Mouse (Mus musculus) stomach, embryonic 15.5 days (tissue): ENCODE measurements around the gene Asb10. TPM values are rescaled to one million over a fixed set of nuclear protein-coding genes. Genes with fewer than 3 reads are reported as not detected.
"Not testable (repeated sequence)": the region's sequence is repeated elsewhere in the genome, so short reads cannot be mapped to it uniquely, and the experiment has no call there.

Source experiments
- ATAC-seq: fragments of 200-750 bp; cut with Nextera tagmentation; 2 replicates; pipeline ENCODE4 v1.8.0; 2017; ENCODE audit warnings: low read depth, moderate number of reproducible peaks, moderate TSS enrichment; ENCODE audit not compliant: insufficient read depth, low FRiP score
- H3K27ac ChIP-seq: fragments of 300-500 bp; sonication (generic); 2 replicates; pipeline ENCODE4 v1.5.1; 2015; ENCODE audit warnings: mild to moderate bottlenecking, inconsistent platforms
- H3K27me3 ChIP-seq: fragments of 300-500 bp; sonication (generic); replicated peaks from 2 replicates; pipeline ENCODE4 v1.6.1; 2015; ENCODE audit warnings: inconsistent platforms
- H3K36me3 ChIP-seq: fragments of 300-500 bp; sonication (generic); 2 replicates; pipeline ENCODE4 v1.6.1; 2015; ENCODE audit warnings: inconsistent platforms
- H3K4me1 ChIP-seq: fragments of 300-500 bp; sonication (generic); 2 replicates; pipeline ENCODE4 v1.6.1; 2015; ENCODE audit warnings: inconsistent platforms
- H3K4me2 ChIP-seq: fragments of 300-500 bp; sonication (generic); 2 replicates; pipeline ENCODE4 v1.6.1; 2015; ENCODE audit warnings: mild to moderate bottlenecking, inconsistent platforms
- H3K4me3 ChIP-seq: fragments of 300-500 bp; sonication (generic); replicated peaks from 2 replicates; pipeline ENCODE4 v1.5.1; 2015; ENCODE audit warnings: inconsistent platforms
- H3K9ac ChIP-seq: fragments of 300-500 bp; sonication (generic); 2 replicates; pipeline ENCODE4 v1.6.1; 2015; ENCODE audit warnings: inconsistent platforms
- H3K9me3 ChIP-seq: fragments of 300-500 bp; sonication (generic); 2 replicates; pipeline ENCODE4 v1.6.1; 2016; ENCODE audit warnings: inconsistent platforms
- WGBS: fragments of 180-500 bp; shearing (Covaris S2); methylation state at CpG from one replicate; pipeline ENCODE4 v1.1.7; 2015; 5-methylcytosine and 5-hydroxymethylcytosine counted together
- polyA plus RNA-seq: library from polyadenylated mRNA; unstranded; fragments of >200 nt; fragmentation: Nextera tagmentation; extraction: Ambion mirVana; gene quantifications from 2 replicates; pipeline ENCODE4 v1.2.1, GENCODE M21; 2015

Gene Asb10
- polyA plus RNA-seq, 1 experiment from 2014 or later: 0.57 TPM

GRCm38 (mm10) chr5:24555335-24555734, 14.6 kb upstream of the Asb10 start:
- H3K4me1 ChIP-seq, H3K9ac ChIP-seq, H3K9me3 ChIP-seq, H3K4me2 ChIP-seq, H3K36me3 ChIP-seq, H3K4me3 ChIP-seq, ATAC-seq, H3K27me3 ChIP-seq, H3K27ac ChIP-seq: not testable (repeated sequence)
- 87% methylated on average over 7 of the region's 7 CpGs for WGBS

DNA sequence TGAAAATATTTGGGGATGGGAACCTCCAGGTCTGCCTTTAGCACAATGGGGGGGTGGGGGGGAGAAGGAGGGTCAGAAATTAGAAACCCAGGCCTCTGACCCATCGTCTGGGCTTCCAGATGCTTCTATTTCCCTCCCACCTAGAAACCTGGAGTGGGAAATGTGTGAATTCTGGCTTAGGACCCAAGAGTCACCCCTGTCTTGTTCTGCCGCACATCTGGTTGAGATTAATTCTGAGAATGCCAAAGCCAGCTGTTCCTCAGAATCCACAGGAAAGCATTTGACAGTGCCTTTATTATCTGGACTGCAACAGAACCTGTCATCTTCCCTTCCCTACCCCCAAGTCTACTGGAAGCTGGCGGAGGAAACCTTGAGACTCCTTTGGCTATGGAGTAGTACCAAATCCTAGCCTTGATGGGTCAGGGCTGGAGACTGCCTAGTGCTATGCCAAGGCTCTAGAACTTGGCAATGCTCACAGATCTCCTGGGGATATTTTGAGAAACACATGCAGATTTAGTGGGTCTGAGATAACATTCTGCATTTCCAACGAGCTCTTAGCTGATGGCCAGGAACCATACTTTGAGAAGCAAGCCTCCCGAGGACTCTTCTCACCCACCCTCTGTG, 13.0 kb upstream of the Asb10 start:
- no peak overlapping the region for H3K9ac ChIP-seq
- H3K4me3 ChIP-seq: no peak overlapping the region
- peaks cover 9% of the 10 kb centered on the region for H3K4me1 ChIP-seq
- H3K36me3 ChIP-seq: no peaks in the 10 kb centered on the region
- H3K9me3 ChIP-seq: no peaks in the 10 kb centered on the region
- H3K27me3 ChIP-seq: no peaks in the 10 kb centered on the region
- no peak overlapping the region for H3K27ac ChIP-seq
- ATAC-seq: no peak
- no peak overlapping the region for H3K4me2 ChIP-seq
- 68% methylated on average over 5 of the region's 5 CpGs for WGBS

DNA sequence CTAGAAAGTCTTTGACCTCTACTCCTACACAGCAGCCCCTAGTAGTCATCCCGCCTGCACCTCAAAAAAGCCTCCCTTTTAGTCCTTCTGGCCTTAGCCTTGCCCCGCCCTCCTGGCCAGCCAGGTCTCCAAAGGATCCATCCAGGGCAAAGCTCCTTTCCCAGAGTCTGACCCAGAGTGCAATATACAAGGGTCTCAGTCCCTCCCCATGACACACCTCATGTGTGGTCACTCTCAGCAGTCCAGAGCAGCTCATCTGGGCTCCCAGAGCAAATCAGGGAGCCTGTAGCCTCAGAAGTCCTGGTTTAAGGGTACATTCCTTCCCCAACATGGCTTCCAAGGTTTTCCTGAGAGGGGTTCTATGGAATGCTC, 10.5 kb upstream of the Asb10 start:
- Histone ChIP-seq H3K36me3 (no peaks in the 10 kb centered on the region), H3K4me3 (0 out of 2 replicates have a peak overlapping the region, but pooled peaks have one; percentile 11), H3K9ac (no peak overlapping the region), H3K4me2 (peak overlapping the region; percentile 43), H3K9me3 (no peaks in the 10 kb centered on the region), H3K27ac (no peak overlapping the region), H3K27me3 (no peaks in the 10 kb centered on the region), H3K4me1 (peaks cover 9% of the 10 kb centered on the region)
- WGBS: 48% methylated on average over 2 of the region's 2 CpGs
- ATAC-seq: no peak

GRCm38 (mm10) chr5:24550598-24551316, 10.0 kb upstream of the Asb10 start:
- H3K9me3 ChIP-seq: no peaks in the 10 kb centered on the region

DNA sequence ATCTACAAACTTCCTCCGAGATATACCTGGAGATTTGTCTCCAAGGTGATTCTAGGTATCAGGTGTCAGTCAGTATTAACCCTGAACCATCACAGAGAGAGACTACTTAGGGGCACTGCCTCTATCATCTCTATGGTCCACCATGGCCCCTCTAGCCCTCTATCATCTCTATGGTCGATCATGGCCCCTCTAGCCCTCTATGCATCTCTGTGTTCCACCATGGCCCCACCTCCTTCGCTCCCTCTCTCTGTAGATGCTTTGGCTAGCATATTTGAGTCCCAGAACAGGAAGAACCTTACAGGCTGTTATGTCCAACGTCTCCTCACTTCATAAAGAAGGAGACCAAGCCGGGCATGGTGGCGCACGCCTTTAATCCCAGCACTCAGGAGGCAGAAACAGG, 1.9 kb upstream of the Asb10 start:
- no peak overlapping the region for H3K4me3 ChIP-seq
- H3K27ac ChIP-seq: no peak overlapping the region
- H3K9me3 ChIP-seq: no peaks in the 10 kb centered on the region
- no peak overlapping the region for H3K9ac ChIP-seq
- 71% methylated on average over 7 of the region's 7 CpGs for WGBS
- H3K27me3 ChIP-seq: no peaks in the 10 kb centered on the region
- H3K4me1 ChIP-seq: peaks cover 13% of the 10 kb centered on the region
- no peak for ATAC-seq
- no peak overlapping the region for H3K4me2 ChIP-seq
- no peaks in the 10 kb centered on the region for H3K36me3 ChIP-seq

More at GRCm38 (mm10) chr5:24550598-24551316, 10.0 kb upstream of the Asb10 start:
- peaks cover 9% of the 10 kb centered on the region for H3K4me1 ChIP-seq
- H3K4me3 ChIP-seq: 0 out of 2 replicates have a peak overlapping the region, but pooled peaks have one; percentile 11
- no peaks in the 10 kb centered on the region for H3K36me3 ChIP-seq
- no peaks in the 10 kb centered on the region for H3K27me3 ChIP-seq
- H3K4me2 ChIP-seq: peak overlapping the region; percentile 43
- ATAC-seq: peak; percentile 59
- no peak overlapping the region for H3K27ac ChIP-seq
- WGBS: 25% methylated on average over 26 of the region's 26 CpGs
- H3K9ac ChIP-seq: no peak overlapping the region

GRCm38 (mm10) chr5:24541144-24541569, 379 bp upstream of the Asb10 start:
- H3K4me3 ChIP-seq: 0 out of 2 replicates have a peak overlapping the region, but pooled peaks have one; percentile 14

DNA sequence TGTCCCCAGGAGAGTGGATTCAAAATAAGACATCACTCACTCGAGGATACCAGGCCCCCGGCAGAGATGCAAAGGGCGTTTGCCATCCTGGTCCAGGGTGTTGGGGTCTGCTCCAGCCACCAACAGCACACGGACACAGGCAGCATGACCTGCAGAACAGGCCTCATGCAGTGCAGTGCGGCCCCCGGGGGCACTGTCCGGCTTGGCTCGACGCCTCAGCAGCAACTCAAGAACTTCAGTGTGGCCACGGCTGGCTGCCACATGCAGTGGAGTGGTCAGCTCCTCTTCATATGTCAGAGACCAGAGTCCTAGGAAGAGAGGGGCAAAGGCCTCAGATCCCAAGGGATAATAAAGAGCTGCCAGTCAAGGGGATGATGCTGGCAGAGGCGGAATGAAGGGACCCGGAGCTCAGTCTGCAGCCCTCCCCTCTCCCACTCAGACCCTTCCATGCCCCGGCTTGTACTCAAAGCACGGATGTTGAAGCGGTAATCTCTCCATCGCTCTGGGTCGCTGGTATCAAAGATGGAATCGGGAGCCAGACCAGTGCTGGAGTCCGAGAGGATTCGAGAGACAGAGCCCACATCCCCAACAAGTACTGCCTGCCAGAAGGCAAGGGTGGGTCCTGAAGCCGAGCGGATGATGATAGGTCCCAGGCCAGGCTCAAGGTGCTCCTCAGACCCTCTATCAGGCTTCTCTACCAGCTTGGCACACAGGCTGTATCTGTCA, 1.0 kb downstream of the Asb10 start:
- no peaks in the 10 kb centered on the region for H3K36me3 ChIP-seq
- ATAC-seq: no peak
- H3K4me2 ChIP-seq: peak overlapping the region; percentile 48; the same call in 1 of the 2 replicates

More at GRCm38 (mm10) chr5:24541144-24541569, 379 bp upstream of the Asb10 start:
- no peaks in the 10 kb centered on the region for H3K9me3 ChIP-seq
- H3K36me3 ChIP-seq: no peaks in the 10 kb centered on the region
- peak overlapping the region; percentile 48 for H3K4me2 ChIP-seq
- no peak for ATAC-seq
- WGBS: 13% methylated on average over 6 of the region's 6 CpGs
- no peak overlapping the region for H3K9ac ChIP-seq
- peaks cover 13% of the 10 kb centered on the region for H3K4me1 ChIP-seq
- H3K27me3 ChIP-seq: no peaks in the 10 kb centered on the region
- H3K27ac ChIP-seq: no peak overlapping the region

GRCm38 (mm10) chr5:24537618-24538017, 3.2 kb downstream of the Asb10 start:
- H3K4me1 ChIP-seq: peaks cover 13% of the 10 kb centered on the region
- H3K36me3 ChIP-seq: no peaks in the 10 kb centered on the region
- WGBS: 65% methylated on average over 16 of the region's 16 CpGs
- H3K4me3 ChIP-seq: no peak overlapping the region
- H3K27me3 ChIP-seq: no peaks in the 10 kb centered on the region
- no peak overlapping the region for H3K27ac ChIP-seq
- H3K9me3 ChIP-seq: no peaks in the 10 kb centered on the region
- H3K9ac ChIP-seq: no peak overlapping the region
- no peak for ATAC-seq
- H3K4me2 ChIP-seq: no peak overlapping the region

More for the DNA sequence above, 1.0 kb downstream of the Asb10 start:
- Histone ChIP-seq H3K4me3 (no peak overlapping the region), H3K9ac (no peak overlapping the region), H3K27me3 (no peaks in the 10 kb centered on the region), H3K9me3 (no peaks in the 10 kb centered on the region), H3K4me1 (peaks cover 13% of the 10 kb centered on the region), H3K27ac (no peak overlapping the region)
- 85% methylated on average over 22 of the region's 22 CpGs for WGBS

GRCm38 (mm10) chr5:24536511-24536910, 4.3 kb downstream of the Asb10 start:
- Histone ChIP-seq H3K9me3 (no peaks in the 10 kb centered on the region), H3K4me1 (peaks cover 13% of the 10 kb centered on the region), H3K4me2 (no peak overlapping the region), H3K27me3 (0 out of 2 replicates have a peak, but pooled peaks cover 3% of the 10 kb centered on the region), H3K36me3 (no peaks in the 10 kb centered on the region), H3K9ac (no peak overlapping the region), H3K4me3 (no peak overlapping the region), H3K27ac (no peak overlapping the region)
- 79% methylated on average over 5 of the region's 5 CpGs for WGBS
- ATAC-seq: no peak

DNA sequence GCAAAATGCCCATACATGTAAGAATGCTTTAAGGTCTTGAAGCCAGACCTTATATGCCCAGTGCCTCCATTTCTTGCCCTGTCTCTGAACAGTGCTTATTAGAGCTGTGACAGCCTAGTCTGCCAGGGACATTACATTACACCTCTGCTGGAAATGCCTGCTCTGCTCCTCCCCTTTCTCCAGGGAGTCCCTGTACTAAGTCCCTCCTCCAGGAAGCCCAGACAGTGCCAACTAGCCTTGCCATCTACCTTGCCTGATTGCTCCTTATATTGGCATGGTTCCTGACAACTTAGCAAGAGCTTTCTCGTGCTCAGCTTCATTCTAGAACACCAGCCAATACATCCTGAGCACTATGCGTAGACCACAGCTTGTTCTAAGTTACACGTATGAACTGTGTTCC, 5.0 kb downstream of the Asb10 start:
- Histone ChIP-seq H3K4me2 (no peak overlapping the region), H3K9me3 (no peaks in the 10 kb centered on the region), H3K27ac (no peak overlapping the region), H3K4me3 (no peak overlapping the region), H3K9ac (no peak overlapping the region), H3K4me1 (peaks cover 6% of the 10 kb centered on the region), H3K36me3 (no peaks in the 10 kb centered on the region), H3K27me3 (0 out of 2 replicates have a peak, but pooled peaks cover 3% of the 10 kb centered on the region)
- WGBS: 80% methylated on average over 3 of the region's 3 CpGs
- ATAC-seq: no peak

DNA sequence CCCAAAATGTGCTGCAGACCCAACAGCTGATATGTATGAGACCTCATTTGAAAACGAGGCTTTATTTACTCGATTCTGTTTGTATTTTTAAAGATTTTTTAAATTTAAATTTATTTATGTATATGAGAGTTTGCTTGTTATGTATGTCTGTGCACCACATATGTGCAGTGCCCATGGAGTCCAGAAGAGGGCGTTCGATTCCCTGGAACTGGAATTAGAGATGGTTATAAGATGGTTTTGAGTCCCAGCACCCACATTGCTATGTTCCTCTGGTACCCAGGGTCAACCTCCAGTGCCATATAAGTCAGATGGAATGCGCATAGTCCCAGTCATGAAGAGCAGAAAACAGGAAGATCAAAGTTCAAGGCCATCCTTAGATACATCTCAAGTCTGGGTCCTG, 6.5 kb downstream of the Asb10 start:
- H3K36me3 ChIP-seq: no peaks in the 10 kb centered on the region
- WGBS: 53% methylated on average over 5 of the region's 5 CpGs
- H3K9me3 ChIP-seq: no peaks in the 10 kb centered on the region
- peaks cover 10% of the 10 kb centered on the region for H3K27me3 ChIP-seq
- no peaks in the 10 kb centered on the region for H3K4me1 ChIP-seq
- H3K9ac ChIP-seq: no peak overlapping the region
- ATAC-seq: no peak
- H3K27ac ChIP-seq: no peak overlapping the region
- H3K4me3 ChIP-seq: no peak overlapping the region
- H3K4me2 ChIP-seq: no peak overlapping the region

GRCm38 (mm10) chr5:24533391-24533790, 7.4 kb downstream of the Asb10 start:
- H3K4me1 ChIP-seq: no peaks in the 10 kb centered on the region
- no peak overlapping the region for H3K4me2 ChIP-seq
- no peaks in the 10 kb centered on the region for H3K36me3 ChIP-seq
- no peak for ATAC-seq
- H3K9ac ChIP-seq: no peak overlapping the region
- peaks cover 19% of the 10 kb centered on the region for H3K27me3 ChIP-seq
- WGBS: 54% methylated on average over 11 of the region's 11 CpGs
- no peak overlapping the region for H3K4me3 ChIP-seq
- H3K27ac ChIP-seq: no peak overlapping the region
- no peaks in the 10 kb centered on the region for H3K9me3 ChIP-seq
